Mouse (Mus musculus): ENCODE results near the gene Olfr622. TPM values are rescaled to one million over a fixed set of nuclear protein-coding genes. Genes with fewer than 3 reads are reported as not detected.

The Olfr622 gene
- total RNA-seq (2015; ENCODE audit: low replicate concordance) (not detected in 2 replicates), total RNA-seq (2017; ENCODE audit: low replicate concordance) (not detected in 2 replicates)

DNA sequence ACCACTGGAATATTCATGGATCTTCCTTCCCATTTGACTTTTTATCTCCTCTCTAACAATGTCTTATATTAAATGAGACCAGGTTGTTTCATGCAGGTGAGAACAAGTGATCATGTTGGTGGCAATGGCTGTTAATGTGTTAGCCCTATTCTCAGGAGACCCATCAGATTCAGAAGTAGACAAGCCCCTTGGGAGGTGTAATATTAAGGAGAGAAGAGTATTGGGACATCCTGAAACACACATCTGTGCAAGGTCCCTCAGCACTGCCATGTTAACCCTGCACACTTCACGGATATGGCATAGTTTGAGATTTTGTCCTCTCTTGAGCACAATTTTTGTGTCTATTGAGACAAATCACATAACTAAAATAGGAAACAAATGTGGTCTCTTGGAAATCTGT lies at the start of gene Olfr622:
Gene Olfr622, minus strand, starts transcription at position 101 of the 400 bp plus-strand sequence.
- ATAC-seq (replicated peaks; ENCODE audit: low FRiP score, poor library complexity, severe bottlenecking): no peak

- ATAC-seq (replicated peaks; ENCODE audit: low FRiP score, poor library complexity, severe bottlenecking): no peak
Measured at GRCm38 (mm10) chr7:103682420-103682819, 39.9 kb upstream of the Olfr622 start, which contains the start of gene Olfr625-ps1. Olfr625-ps1 (plus strand) TSS chr7:103682720.

DNA sequence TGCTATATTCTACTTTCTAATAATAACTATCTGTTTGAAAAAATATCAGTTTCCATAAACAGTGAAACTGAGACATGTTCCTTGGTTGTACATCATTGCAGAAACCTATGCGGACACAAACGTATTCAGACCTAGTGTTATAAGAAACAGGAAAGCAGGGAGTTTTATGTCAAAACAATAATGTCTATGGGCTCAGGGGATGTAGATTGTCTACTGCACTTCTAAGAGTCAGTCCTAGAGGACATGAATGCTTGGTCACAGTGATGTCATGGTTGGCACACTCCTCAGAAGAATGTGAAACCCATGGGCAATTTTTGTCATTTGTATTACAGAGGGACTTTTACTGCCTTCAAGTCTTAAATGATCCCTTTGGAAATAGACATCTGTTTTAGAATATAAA lies 28.6 kb upstream of the Olfr622 start, which contains the start of gene Olfr624:
Gene Olfr624, minus strand, starts transcription at position 101 of the 400 bp plus-strand sequence.
- no peak for ATAC-seq (replicated peaks; ENCODE audit: low FRiP score, poor library complexity, severe bottlenecking)

GRCm38 (mm10) chr7:103663598-103663997 lies 21.1 kb upstream of the Olfr622 start, which contains the start of gene Olfr623:
Olfr623 (minus strand) TSS chr7:103663698.
- ATAC-seq (replicated peaks; ENCODE audit: low FRiP score, poor library complexity, severe bottlenecking): no peak

DNA sequence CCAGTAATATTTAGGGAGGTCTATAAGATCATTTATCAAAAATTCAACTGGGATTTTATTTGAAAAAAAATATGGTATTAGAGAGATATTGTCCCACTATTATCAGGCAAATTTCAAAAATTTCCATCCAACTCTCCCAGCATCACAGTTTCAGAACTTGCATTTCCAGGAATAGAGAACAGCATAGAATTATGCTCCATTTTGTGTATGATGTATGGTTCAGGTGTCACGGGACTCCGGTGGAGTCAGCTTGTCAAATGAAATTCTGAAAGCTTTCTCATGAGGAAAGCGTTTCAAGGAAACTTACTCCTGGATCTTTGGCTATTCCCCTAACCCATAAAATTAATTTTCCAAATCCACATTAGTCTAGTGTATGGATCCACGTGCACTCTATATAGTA lies 1.6 kb upstream of the Olfr622 start:
- no peak for ATAC-seq (replicated peaks; ENCODE audit: low FRiP score, poor library complexity, severe bottlenecking)

DNA sequence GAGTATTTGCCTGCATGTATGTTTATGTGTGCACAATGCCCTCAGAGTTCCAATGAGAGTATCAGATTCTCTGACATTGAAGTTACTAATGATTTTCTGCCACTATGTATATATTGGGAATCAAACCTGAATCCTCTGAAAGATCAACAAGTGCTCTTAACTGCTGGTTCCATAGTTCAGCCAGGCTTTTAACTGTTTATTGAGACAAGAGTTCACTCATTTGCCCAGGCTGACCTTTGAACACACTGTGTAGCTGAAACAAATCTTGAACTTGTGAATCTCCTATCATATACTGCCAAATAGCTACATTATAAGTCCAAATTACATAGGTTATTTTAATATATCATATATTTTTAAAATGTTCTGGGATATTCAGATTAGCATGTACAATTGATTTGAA lies 5.7 kb downstream of the Olfr622 start:
- no peak for ATAC-seq (replicated peaks; ENCODE audit: low FRiP score, poor library complexity, severe bottlenecking)

DNA sequence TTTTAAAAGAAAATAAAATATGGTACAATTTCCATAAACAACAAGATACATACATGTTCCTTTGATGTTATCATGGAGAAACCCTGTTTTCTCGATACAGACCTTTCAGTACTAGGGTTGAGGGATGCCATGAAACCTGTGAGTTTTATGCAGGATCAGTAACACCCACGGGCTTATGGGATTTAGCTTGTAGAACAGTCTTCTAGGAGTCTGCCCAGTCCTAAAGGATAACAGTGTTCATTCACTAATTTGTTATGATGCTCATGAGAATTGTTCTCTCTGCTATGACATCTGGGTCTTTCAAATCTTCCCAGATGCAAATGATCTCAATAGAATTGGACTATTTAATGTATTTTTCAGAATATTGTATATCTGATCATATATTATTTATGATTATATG lies 30.1 kb downstream of the Olfr622 start, which contains the start of gene Olfr620:
Gene Olfr620, minus strand, starts transcription at position 101 of the 400 bp plus-strand sequence.
- no peak for ATAC-seq (replicated peaks; ENCODE audit: low FRiP score, poor library complexity, severe bottlenecking)

DNA sequence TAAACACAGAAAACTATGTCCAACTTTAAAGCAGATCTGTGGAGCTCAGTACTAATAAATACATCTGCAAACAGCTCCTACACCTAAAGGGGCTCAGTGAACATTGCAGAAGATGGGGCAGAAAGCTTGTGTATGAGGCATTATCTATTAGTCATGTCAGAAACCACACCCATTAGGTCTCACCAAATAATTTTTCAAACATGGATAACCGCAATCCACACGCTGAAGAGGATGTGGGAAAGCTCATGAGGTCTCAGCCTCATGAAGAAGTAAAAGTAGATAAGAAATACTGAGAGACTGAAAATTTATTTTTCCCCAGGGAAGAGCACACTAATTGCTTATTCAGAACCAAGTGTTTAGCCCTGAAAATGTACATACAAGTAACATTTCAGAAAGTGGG lies 35.1 kb downstream of the Olfr622 start:
- ATAC-seq (replicated peaks; ENCODE audit: low FRiP score, poor library complexity, severe bottlenecking): no peak

DNA sequence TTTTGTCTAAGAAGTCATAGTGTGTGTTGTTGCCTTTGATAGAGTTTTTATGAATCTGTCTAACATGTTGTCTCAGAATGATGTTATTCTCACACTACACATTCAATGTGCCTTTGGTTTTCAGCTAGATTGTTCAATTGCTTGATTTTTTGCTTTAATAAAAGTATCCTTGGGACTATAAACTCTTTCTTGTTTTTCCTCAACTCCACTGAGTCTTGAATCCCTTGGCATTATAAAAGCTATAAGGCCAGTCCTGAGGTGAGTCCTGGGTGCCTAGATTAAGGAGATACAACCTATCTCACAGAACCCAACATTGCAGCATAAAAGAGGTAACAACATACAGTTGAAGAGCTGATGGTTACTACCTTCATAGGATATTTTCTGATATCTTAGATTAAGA lies 42.2 kb downstream of the Olfr622 start, which contains the start of gene Olfr619:
Gene Olfr619, plus strand, starts transcription at position 301 of the 400 bp plus-strand sequence.
- no peak for ATAC-seq (replicated peaks; ENCODE audit: low FRiP score, poor library complexity, severe bottlenecking)

DNA sequence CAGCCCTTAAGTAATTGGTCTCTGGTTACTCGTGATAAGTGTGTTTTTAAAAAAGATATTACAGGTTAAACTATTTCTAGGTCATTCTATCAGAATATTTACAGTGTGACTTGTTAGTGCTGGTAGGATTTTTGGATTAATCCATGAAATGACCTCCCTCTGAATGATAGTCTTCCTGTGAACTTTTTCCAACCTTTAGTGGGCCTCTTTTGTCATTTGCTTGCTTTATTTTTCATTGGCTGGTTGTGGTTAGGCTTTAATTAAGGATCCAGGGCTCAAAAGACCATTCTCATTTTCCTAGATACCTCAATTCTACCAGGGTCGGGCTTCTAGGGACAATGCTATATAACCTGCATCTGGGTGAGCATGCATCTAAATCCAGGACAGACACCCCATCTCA lies 52.7 kb downstream of the Olfr622 start, which contains the start of gene Olfr618:
Gene Olfr618, plus strand, starts transcription at position 301 of the 400 bp plus-strand sequence.
- ATAC-seq (replicated peaks; ENCODE audit: low FRiP score, poor library complexity, severe bottlenecking): no peak

Other genes with a start within 250 kb of the Olfr622 start
Only the 30 nearest of the 32 such genes appear.
- not detected in 2 replicates for gene Olfr605, start 197.3 kb downstream of the Olfr622 start, total RNA-seq (2015; ENCODE audit: low replicate concordance)
- gene Olfr605, start 197.3 kb downstream of the Olfr622 start, total RNA-seq (2017; ENCODE audit: low replicate concordance): not detected in 2 replicates
- gene Olfr606, start 193.7 kb downstream of the Olfr622 start, total RNA-seq (2015; ENCODE audit: low replicate concordance): not detected in 2 replicates
- not detected in 2 replicates for gene Olfr606, start 193.7 kb downstream of the Olfr622 start, total RNA-seq (2017; ENCODE audit: low replicate concordance)
- not detected in 2 replicates for gene Olfr607, start 178.6 kb downstream of the Olfr622 start, total RNA-seq (2015; ENCODE audit: low replicate concordance)
- not detected in 2 replicates for gene Olfr607, start 178.6 kb downstream of the Olfr622 start, total RNA-seq (2017; ENCODE audit: low replicate concordance)
- not detected in 2 replicates for gene Olfr608, start 172.8 kb downstream of the Olfr622 start, total RNA-seq (2015; ENCODE audit: low replicate concordance)
- gene Olfr608, start 172.8 kb downstream of the Olfr622 start, total RNA-seq (2017; ENCODE audit: low replicate concordance): not detected in 2 replicates
- not detected in 2 replicates for gene Olfr609, start 144.6 kb downstream of the Olfr622 start, total RNA-seq (2015; ENCODE audit: low replicate concordance)
- gene Olfr609, start 144.6 kb downstream of the Olfr622 start, total RNA-seq (2017; ENCODE audit: low replicate concordance): not detected in 2 replicates
- not detected in 2 replicates for gene Olfr610, start 130.6 kb downstream of the Olfr622 start, total RNA-seq (2015; ENCODE audit: low replicate concordance)
- not detected in 2 replicates for gene Olfr610, start 130.6 kb downstream of the Olfr622 start, total RNA-seq (2017; ENCODE audit: low replicate concordance)
- gene Olfr611, start 121.9 kb downstream of the Olfr622 start, total RNA-seq (2015; ENCODE audit: low replicate concordance): not detected in 2 replicates
- gene Olfr611, start 121.9 kb downstream of the Olfr622 start, total RNA-seq (2017; ENCODE audit: low replicate concordance): not detected in 2 replicates
- not detected in 2 replicates for gene Olfr612, start 100.0 kb downstream of the Olfr622 start, total RNA-seq (2015; ENCODE audit: low replicate concordance)
- 0.85 TPM in 1 of 2 replicates, not detected in the other for gene Olfr612, start 100.0 kb downstream of the Olfr622 start, total RNA-seq (2017; ENCODE audit: low replicate concordance)
- gene Olfr613, start 94.6 kb downstream of the Olfr622 start, total RNA-seq (2015; ENCODE audit: low replicate concordance): not detected in 2 replicates
- gene Olfr613, start 94.6 kb downstream of the Olfr622 start, total RNA-seq (2017; ENCODE audit: low replicate concordance): 0.70 TPM in 1 of 2 replicates, not detected in the other
- not detected in 2 replicates for gene Olfr615, start 86.6 kb downstream of the Olfr622 start, total RNA-seq (2015; ENCODE audit: low replicate concordance)
- not detected in 2 replicates for gene Olfr615, start 86.6 kb downstream of the Olfr622 start, total RNA-seq (2017; ENCODE audit: low replicate concordance)
- gene Olfr616, start 73.6 kb downstream of the Olfr622 start, total RNA-seq (2015; ENCODE audit: low replicate concordance): not detected in 2 replicates
- not detected in 2 replicates for gene Olfr616, start 73.6 kb downstream of the Olfr622 start, total RNA-seq (2017; ENCODE audit: low replicate concordance)
- not detected in 2 replicates for gene Olfr617, start 69.6 kb downstream of the Olfr622 start, total RNA-seq (2015; ENCODE audit: low replicate concordance)
- not detected in 2 replicates for gene Olfr617, start 69.6 kb downstream of the Olfr622 start, total RNA-seq (2017; ENCODE audit: low replicate concordance)
- not detected in 2 replicates for gene Olfr618, start 52.6 kb downstream of the Olfr622 start, total RNA-seq (2015; ENCODE audit: low replicate concordance)
- not detected in 2 replicates for gene Olfr618, start 52.6 kb downstream of the Olfr622 start, total RNA-seq (2017; ENCODE audit: low replicate concordance)
- gene Olfr619, start 42.1 kb downstream of the Olfr622 start, total RNA-seq (2015; ENCODE audit: low replicate concordance): not detected in 2 replicates
- gene Olfr619, start 42.1 kb downstream of the Olfr622 start, total RNA-seq (2017; ENCODE audit: low replicate concordance): not detected in 2 replicates
- not detected in 2 replicates for gene Olfr620, start 30.2 kb downstream of the Olfr622 start, total RNA-seq (2015; ENCODE audit: low replicate concordance)
- not detected in 2 replicates for gene Olfr620, start 30.2 kb downstream of the Olfr622 start, total RNA-seq (2017; ENCODE audit: low replicate concordance)
- not detected in 2 replicates for gene Olfr623, start 21.0 kb upstream of the Olfr622 start, total RNA-seq (2015; ENCODE audit: low replicate concordance)
- gene Olfr623, start 21.0 kb upstream of the Olfr622 start, total RNA-seq (2017; ENCODE audit: low replicate concordance): not detected in 2 replicates
- 0.21 TPM in 1 of 2 replicates, not detected in the other for gene Olfr624, start 28.5 kb upstream of the Olfr622 start, total RNA-seq (2015; ENCODE audit: low replicate concordance)
- not detected in 2 replicates for gene Olfr624, start 28.5 kb upstream of the Olfr622 start, total RNA-seq (2017; ENCODE audit: low replicate concordance)
- gene Olfr625-ps1, start 40.0 kb upstream of the Olfr622 start, total RNA-seq (2015; ENCODE audit: low replicate concordance): not detected in 2 replicates
- not detected in 2 replicates for gene Olfr625-ps1, start 40.0 kb upstream of the Olfr622 start, total RNA-seq (2017; ENCODE audit: low replicate concordance)
- gene Olfr243, start 72.0 kb upstream of the Olfr622 start, total RNA-seq (2015; ENCODE audit: low replicate concordance): not detected in 2 replicates
- 0.28 TPM in 1 of 2 replicates, not detected in the other for gene Olfr243, start 72.0 kb upstream of the Olfr622 start, total RNA-seq (2017; ENCODE audit: low replicate concordance)
- gene Olfr628, start 87.7 kb upstream of the Olfr622 start, total RNA-seq (2015; ENCODE audit: low replicate concordance): not detected in 2 replicates
- gene Olfr628, start 87.7 kb upstream of the Olfr622 start, total RNA-seq (2017; ENCODE audit: low replicate concordance): not detected in 2 replicates
- gene Olfr629, start 102.2 kb upstream of the Olfr622 start, total RNA-seq (2015; ENCODE audit: low replicate concordance): not detected in 2 replicates
- 0.43 TPM in 1 of 2 replicates, not detected in the other for gene Olfr629, start 102.2 kb upstream of the Olfr622 start, total RNA-seq (2017; ENCODE audit: low replicate concordance)
- not detected in 2 replicates for gene Olfr630, start 114.6 kb upstream of the Olfr622 start, total RNA-seq (2015; ENCODE audit: low replicate concordance)
- gene Olfr630, start 114.6 kb upstream of the Olfr622 start, total RNA-seq (2017; ENCODE audit: low replicate concordance): 1.5 TPM in 1 of 2 replicates, not detected in the other
- 2.7 and 5.6 TPM in 2 replicates for gene Olfr69, start 128.9 kb upstream of the Olfr622 start, total RNA-seq (2015; ENCODE audit: low replicate concordance)
- 0.70 and 1.1 TPM in 2 replicates for gene Olfr69, start 128.9 kb upstream of the Olfr622 start, total RNA-seq (2017; ENCODE audit: low replicate concordance)
- gene Olfr68, start 137.0 kb upstream of the Olfr622 start, total RNA-seq (2015; ENCODE audit: low replicate concordance): 1.0 and 1.3 TPM in 2 replicates
- gene Olfr68, start 137.0 kb upstream of the Olfr622 start, total RNA-seq (2017; ENCODE audit: low replicate concordance): 1.4 and 1.5 TPM in 2 replicates
- gene Olfr67, start 149.1 kb upstream of the Olfr622 start, total RNA-seq (2015; ENCODE audit: low replicate concordance): 5.0 and 10.2 TPM in 2 replicates
- gene Olfr67, start 149.1 kb upstream of the Olfr622 start, total RNA-seq (2017; ENCODE audit: low replicate concordance): 2.8 and 4.2 TPM in 2 replicates
- 39,556 and 40,045 TPM in 2 replicates for gene Hbb-bt, start 171.3 kb upstream of the Olfr622 start, total RNA-seq (2015; ENCODE audit: low replicate concordance)
- gene Hbb-bt, start 171.3 kb upstream of the Olfr622 start, total RNA-seq (2017; ENCODE audit: low replicate concordance): 14,681 and 15,230 TPM in 2 replicates
- 179,259 and 187,171 TPM in 2 replicates for gene Hbb-bs, start 185.4 kb upstream of the Olfr622 start, total RNA-seq (2015; ENCODE audit: low replicate concordance)
- gene Hbb-bs, start 185.4 kb upstream of the Olfr622 start, total RNA-seq (2017; ENCODE audit: low replicate concordance): 69,583 and 76,927 TPM in 2 replicates
- gene Hbb-bh2, start 197.8 kb upstream of the Olfr622 start, total RNA-seq (2015; ENCODE audit: low replicate concordance): not detected in 2 replicates
- 1.0 and 4.6 TPM in 2 replicates for gene Hbb-bh2, start 197.8 kb upstream of the Olfr622 start, total RNA-seq (2017; ENCODE audit: low replicate concordance)
- not detected in 2 replicates for gene Hbb-bh1, start 200.5 kb upstream of the Olfr622 start, total RNA-seq (2015; ENCODE audit: low replicate concordance)
- not detected in 2 replicates for gene Hbb-bh1, start 200.5 kb upstream of the Olfr622 start, total RNA-seq (2017; ENCODE audit: low replicate concordance)
- gene Hbb-y, start 210.5 kb upstream of the Olfr622 start, total RNA-seq (2015; ENCODE audit: low replicate concordance): 2.9 and 8.6 TPM in 2 replicates
- not detected in 2 replicates for gene Hbb-y, start 210.5 kb upstream of the Olfr622 start, total RNA-seq (2017; ENCODE audit: low replicate concordance)

Data from erythroblast, adult 5-6 weeks (primary cell).